Mouse (Mus musculus) stomach, postnatal 0 days (tissue): ENCODE results near the gene Col13a1.

Experiments used
- CTCF ChIP-seq: IDR thresholded peaks from 2 replicates; pipeline ENCODE4 v1.5.1; 2016; ENCODE audit warnings: antibody characterized with exemption, low read depth, mild to moderate bottlenecking, moderate library complexity
- EP300 ChIP-seq: optimal IDR thresholded peaks from 2 replicates; pipeline ENCODE3; 2016; ENCODE audit warnings: antibody characterized with exemption

- no peak for TF ChIP-seq CTCF
- no peak for TF ChIP-seq EP300
Observed at GRCm38 (mm10) chr10:61890294-61890693, 88.6 kb downstream of the Col13a1 start.
